Mouse (Mus musculus): ENCODE measurements around the gene Mgme1.

Gene Mgme1

DNA sequence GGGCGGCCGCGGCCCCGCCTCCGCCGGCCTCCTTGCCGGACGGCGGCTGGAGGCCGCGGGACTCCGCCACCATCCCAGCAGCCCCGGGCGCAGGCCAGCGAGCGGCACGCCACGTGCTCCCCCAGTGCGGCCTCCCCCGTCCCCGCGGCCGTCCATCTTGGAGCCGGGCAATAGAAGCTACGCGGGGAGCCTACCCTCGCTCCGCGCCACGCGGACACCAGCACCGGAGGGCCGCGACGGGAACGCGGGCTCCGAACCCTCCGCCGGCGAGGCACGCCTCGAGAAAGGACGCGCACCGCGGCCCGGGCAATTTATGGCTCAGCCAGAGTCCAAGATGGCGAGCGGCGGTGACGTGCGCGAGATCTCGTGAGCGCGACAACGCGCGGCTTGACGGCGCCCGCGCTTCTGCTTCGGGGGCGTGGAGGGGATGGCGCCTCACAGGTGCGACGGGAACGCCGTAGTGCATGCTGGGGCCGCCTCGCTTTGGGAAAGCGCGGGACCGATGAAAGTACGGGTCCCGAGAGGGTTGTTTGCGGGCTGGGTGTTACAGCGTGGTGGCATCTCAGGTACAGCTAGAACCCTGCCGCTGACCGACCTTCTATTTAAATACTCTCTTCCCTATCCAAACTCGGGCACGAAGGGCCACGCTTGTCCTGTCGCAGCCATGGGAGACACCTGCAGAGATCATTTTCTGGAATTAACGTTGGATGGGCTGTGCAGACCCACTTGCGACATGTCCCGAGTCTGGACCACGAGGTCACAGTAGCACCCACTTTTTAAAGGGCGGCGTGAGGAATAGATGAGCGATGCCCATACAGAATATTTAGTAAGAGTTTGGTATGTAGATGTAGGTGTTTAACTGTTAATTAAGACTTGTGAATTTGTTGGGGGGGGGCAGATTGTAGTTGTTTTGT lies at the start of gene Mgme1, which contains the start of gene Snx5:
Gene Mgme1, plus strand, starts transcription at position 157 of the 914 bp plus-strand sequence.
Gene Snx5, minus strand, starts transcription at position 400 of the 914 bp plus-strand sequence.
- peak; percentile 92 for DNase-seq

DNA sequence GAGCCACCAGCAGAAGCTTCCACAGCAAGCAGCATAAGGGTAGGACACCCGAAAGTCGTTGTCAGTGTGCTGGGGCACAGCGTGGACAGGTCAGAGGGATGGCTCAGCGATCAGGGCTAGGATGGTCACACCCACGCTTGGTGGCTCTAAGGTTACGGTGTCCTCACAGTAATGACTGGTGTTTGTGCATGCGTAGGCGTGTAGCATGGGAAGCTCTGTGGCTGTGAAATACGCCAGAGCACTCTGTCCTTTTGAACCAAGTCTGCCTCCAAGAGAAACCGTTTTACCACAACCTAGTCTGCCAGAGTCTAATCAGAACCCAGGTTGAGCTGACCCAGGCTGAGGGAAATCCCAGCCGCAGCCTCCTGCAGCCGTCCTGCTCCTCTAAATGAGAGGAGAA lies 46.1 kb upstream of the Mgme1 start:
- DNase-seq: no peak

DNA sequence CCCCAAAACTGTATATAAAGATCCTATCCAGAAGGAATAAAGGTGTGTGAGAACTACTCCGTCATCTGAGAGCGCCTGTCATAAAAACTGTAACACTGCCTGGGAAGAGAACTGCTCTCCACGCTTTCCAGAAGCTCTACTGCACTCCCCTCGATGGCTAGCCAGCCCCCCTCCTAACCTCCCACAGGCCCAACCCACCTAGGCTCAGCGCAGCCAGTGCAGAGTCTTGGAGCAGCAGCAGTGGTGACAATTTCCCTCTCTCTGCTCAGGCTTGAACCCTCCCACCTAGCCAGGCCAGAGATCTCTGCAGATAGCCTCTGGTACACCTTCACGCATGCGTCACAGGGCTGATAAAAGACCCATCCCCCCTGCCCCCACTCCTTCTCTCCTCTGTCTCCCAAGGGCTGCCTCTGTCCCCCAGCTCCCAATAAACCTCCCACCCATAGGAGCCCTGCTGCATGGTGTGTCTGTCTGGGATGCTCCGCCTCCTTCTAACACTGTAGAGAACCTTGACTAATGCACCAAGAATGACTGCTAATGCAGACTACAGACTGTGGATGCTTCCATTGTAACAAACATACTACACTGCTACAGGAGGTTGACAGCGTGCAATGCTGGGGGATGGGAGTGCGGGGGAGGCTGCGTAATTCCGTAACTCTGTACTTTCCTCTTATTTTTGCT lies 43.4 kb upstream of the Mgme1 start:
- no peak for DNase-seq

GRCm38 (mm10) chr2:144228521-144229346 lies 41.7 kb upstream of the Mgme1 start:
- no peak for DNase-seq

DNA sequence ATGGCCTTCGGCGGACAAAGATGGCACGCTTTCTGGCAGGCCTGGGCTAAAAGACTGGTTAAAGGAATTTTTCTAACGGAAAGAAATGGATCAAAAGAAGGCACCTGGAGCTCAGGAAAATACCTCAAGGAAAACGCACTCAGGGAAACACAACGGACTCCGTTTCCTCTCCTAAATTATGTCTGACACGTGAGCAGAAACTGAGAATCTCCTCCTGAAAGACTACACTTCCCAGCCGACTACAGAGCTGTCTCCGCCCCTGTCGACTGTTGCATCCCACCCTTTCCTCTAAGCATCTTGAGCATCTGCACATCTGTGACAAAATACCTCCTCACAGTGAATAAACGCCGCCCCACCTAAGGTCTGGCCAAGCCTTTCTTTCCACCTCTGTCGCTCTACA lies 40.8 kb upstream of the Mgme1 start:
- DNase-seq: no peak

GRCm38 (mm10) chr2:144230498-144230897 lies 40.0 kb upstream of the Mgme1 start:
- no peak for DNase-seq

DNA sequence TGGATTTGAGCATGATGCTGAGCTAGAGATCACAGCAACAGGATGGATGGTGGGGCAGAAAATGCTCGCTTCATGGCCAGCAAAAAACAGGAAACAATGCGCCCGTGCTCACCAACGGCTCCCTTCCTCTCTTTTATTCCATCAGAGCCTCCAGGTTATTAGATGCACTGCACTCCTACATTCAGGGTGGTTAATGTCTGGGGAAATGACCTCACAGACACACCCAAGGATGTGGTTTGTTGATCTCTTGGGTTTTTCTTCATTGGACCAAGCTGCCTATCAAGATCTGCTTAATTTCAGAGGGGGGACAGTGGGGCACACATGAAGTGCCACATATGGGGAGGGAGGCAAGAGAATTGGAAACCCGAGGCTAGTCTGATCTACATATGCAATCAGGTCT lies 39.3 kb upstream of the Mgme1 start:
- no peak for DNase-seq

GRCm38 (mm10) chr2:144233534-144233933 lies 36.9 kb upstream of the Mgme1 start:
- no peak for DNase-seq

DNA sequence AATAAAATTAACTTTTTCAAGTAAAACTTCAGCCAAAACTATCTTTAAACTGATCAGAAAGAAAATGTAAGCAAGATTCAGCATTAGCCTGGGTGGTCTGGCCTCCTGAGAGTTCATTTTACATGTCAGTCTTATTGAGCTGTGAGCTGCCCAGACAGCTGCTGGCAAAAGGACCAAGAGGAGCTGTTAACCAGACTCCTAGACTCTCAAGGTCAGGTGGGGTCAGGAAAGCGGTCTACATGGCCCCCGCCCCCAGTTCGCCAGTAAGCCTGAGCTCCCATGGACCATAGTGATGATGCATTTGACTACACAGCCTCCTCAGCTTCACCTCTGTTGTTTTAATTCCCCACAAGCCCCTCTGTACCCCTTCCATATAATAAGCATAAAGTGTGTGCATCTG lies 34.7 kb upstream of the Mgme1 start:
- DNase-seq: no peak

- DNase-seq: no peak
These were observed 33.5 kb upstream of the Mgme1 start for GRCm38 (mm10) chr2:144236791-144237584.

DNA sequence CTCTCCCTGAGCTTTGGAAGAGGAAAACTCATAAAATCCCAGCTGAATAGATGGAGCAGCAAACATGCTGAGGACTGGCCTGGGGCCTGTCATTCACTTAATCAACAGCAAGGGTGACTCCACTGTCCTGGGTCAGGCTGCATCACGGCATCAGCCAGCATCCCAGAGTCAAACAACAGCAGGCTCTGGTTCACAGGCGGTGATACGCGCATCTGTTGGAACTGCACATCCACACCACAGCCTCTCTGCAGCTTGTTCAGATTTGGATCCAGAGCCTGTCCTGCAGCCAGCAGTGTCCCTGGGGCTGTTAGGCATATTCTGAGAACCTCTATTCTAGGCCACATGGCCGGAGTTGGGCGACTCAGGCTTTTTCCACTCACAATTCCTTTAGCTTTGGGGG lies 32.1 kb upstream of the Mgme1 start:
- no peak for DNase-seq

DNA sequence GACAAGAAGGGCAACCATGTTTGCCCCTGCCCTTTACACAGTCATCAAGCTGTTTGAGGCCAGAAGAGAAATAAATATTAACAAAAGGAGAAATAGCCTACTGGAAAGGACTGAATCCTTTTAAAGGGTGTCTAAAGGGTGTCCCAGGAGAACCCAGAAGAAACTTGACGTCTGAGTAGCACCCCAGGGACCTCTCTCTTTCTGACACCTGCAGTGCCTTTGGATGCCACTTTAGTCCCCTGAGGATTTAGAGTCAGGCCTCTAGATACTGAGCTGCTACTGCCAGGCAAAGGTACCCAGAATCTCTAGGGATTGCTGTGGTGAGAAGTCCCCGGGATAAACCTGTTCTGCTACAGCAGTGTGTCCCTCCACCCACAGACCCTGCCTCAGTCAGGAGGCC lies 31.1 kb upstream of the Mgme1 start:
- no peak for DNase-seq

DNA sequence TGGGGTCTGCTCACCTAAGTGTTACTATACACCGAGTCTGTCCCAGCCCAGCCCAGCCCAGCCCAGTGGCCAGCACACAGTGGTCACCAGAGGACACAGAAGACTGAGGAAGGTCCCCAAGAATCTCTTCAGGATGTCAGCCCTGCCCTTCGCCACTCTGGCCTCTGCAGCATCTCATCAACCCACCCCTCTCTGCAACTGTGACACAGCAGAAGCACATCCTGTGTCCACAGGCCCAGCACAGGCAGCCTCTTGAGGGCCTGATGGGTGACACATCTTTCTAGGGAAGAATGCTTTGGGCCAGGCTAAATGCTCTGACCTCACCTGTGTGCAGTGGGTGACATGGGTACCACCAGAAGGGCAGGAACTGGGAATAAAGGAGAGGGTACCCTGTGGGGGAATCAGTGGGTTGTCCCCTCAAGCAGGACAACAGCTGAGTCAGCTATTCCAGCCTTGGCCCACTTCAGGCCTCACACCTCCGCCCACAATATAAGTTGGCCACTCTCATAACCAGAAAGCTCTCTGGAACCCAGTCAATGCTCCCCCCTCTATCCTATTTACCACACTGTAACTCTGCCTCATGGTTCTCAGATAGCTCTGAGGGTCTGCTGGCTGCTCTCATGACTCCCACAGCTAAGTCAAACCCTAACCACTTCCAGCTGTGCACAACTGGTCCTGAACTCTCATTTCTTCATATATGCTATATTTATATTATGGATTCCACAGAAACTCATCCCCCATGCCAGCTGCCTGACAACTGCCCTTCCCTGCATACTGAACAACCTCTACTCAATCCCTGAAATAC lies 30.2 kb upstream of the Mgme1 start:
- no peak for DNase-seq

- DNase-seq: no peak
These were observed 25.0 kb upstream of the Mgme1 start for GRCm38 (mm10) chr2:144245464-144245863.

GRCm38 (mm10) chr2:144246270-144246669 lies 24.2 kb upstream of the Mgme1 start:
- DNase-seq: no peak

DNA sequence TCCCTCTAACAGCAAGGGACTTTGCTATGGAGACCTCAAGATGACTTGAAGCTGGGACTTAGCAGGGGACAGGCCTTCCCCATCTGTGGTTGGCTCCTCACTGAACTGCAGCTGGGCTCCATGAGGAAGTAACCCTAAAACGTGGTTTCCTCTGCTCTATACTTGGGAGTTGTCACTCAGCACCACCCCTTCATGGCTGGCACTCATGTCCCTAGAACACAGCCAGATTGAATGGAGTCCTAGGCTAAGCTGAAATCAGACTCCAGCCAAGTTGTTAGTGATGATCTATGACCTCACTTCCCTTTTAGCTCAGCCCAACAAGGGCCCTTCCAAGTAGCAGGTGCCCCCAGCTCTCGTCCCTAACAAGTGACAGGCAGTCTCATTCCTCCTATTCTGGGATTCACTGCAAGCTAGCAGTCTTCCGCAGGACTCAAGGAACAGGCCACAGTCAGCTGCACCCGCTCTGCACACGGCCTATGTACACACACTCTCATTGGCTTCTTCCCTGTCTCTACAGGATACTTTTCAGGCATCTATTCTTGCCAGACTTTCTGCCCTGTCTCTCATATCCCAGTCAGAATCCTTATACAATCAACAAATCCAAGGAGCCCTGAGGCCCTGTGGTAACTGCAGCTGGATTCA lies 23.0 kb upstream of the Mgme1 start:
- DNase-seq: no peak

GRCm38 (mm10) chr2:144248613-144249376 lies 21.7 kb upstream of the Mgme1 start:
- DNase-seq: no peak

DNA sequence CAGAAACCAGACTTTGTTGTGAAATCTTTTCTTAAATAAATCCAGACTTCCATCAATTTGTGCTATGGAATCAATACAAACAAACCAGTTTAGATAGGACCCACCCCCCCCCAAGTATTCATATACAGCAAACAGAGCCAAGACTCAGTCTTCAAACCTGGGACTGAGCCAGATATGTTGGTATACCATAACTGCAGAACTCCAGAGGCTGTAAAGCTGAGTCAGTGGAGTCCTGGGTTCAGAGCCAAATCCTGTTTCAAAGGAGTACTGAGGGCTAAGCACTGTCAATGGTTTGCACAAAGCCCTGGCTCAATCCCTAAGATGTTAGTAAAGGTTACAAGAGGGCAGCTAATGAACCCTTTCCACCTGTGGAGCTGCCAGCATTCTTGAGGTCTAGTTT lies 20.4 kb upstream of the Mgme1 start:
- no peak for DNase-seq

DNA sequence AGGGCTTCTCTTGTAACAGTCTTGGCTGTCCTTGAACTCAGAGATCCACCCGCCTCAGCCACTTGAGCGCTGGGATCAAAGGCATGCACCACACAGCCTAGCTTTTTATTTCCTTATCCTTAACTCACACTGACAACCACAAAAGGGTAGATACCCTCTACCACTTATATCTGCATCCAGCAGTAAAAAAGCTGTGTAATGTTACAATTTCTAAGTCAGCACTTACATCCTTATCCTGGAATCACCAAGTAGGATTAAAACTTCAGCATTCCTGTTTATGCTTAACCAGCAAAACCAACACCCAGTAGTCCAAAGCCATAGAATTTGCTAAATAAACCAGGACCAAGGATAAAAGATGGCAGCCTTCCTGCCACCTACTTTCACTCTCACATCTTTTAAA lies 7.6 kb upstream of the Mgme1 start:
- no peak for DNase-seq
